Mouse (Mus musculus) MEL (cell line): ENCODE results near the gene Grb10. TPM values are rescaled to one million over a fixed set of nuclear protein-coding genes. Genes with fewer than 3 reads are reported as not detected.

Source experiments
- DNase-seq: peaks from one replicate; pipeline ENCODE4 v3.0.0; 2011; ENCODE audit warnings: low read depth, low spot score
- H3K27ac ChIP-seq: 2 replicates; pipeline ENCODE4 v1.5.1; 2012; ENCODE audit warnings: low read depth, mild to moderate bottlenecking, control low read depth, low read length, moderate library complexity; ENCODE audit not compliant: control insufficient read depth
- H3K27me3 ChIP-seq, 2 experiments: fragments of 150-350 bp in 1 of 2; sonication (generic) in 1 of 2; 2 replicates each; pipeline ENCODE4 v1.6.1; 2012; ENCODE audit warnings: low read length in 2 of 2, mild to moderate bottlenecking in 2 of 2, improper control_type of control experiment in 1 of 2, moderate library complexity in 1 of 2; ENCODE audit not compliant: insufficient read depth in 2 of 2, control insufficient read depth in 1 of 2
- H3K36me3 ChIP-seq, 2 experiments: 2 replicates each; pipeline ENCODE4 v1.6.1; 2012 to 2014; ENCODE audit warnings: low read length in 2 of 2, improper control_type of control experiment in 1 of 2, inconsistent platforms in 1 of 2, mild to moderate bottlenecking in 1 of 2; ENCODE audit not compliant: insufficient read depth in 2 of 2, control insufficient read depth in 1 of 2
- H3K4me1 ChIP-seq, 2 experiments: fragments of 150-350 bp in 1 of 2; sonication (generic) in 1 of 2; 2 replicates each; pipeline ENCODE4 v1.6.1; 2012; ENCODE audit warnings: low read length in 2 of 2, improper control_type of control experiment in 1 of 2, mild to moderate bottlenecking in 1 of 2; ENCODE audit not compliant: insufficient read depth in 2 of 2, control insufficient read depth in 1 of 2
- H3K4me3 ChIP-seq, 2 experiments: fragments of 150-350 bp in 1 of 2; sonication (generic) in 1 of 2; 2 replicates each; pipeline ENCODE4 v1.5.1; 2012; ENCODE audit warnings: low read depth in 2 of 2, low read length in 2 of 2, mild to moderate bottlenecking in 2 of 2, moderate library complexity in 2 of 2, control low read depth in 1 of 2, improper control_type of control experiment in 1 of 2; ENCODE audit not compliant: control insufficient read depth in 1 of 2, insufficient read depth in 1 of 2
- H3K79me2 ChIP-seq: 2 replicates; pipeline ENCODE4 v1.6.1; 2012; ENCODE audit warnings: mild to moderate bottlenecking, low read length, moderate library complexity; ENCODE audit not compliant: control insufficient read depth, poor library complexity, insufficient read depth
- H3K9ac ChIP-seq: 2 replicates; pipeline ENCODE4 v1.6.1; 2012; ENCODE audit warnings: low read depth, mild to moderate bottlenecking, control low read depth, low read length, moderate library complexity; ENCODE audit not compliant: control insufficient read depth, poor library complexity, severe bottlenecking
- H3K9me3 ChIP-seq: fragments of 150-350 bp; sonication (generic); replicated peaks from 2 replicates; pipeline ENCODE4 v1.6.1; 2012; ENCODE audit warnings: mild to moderate bottlenecking, low read length, improper control_type of control experiment, moderate library complexity; ENCODE audit not compliant: insufficient read depth
- CHD2 ChIP-seq: IDR thresholded peaks from 2 replicates; pipeline ENCODE4 v1.6.1; 2011; ENCODE audit warnings: low read length, improper control_type of control experiment
- E2F4 ChIP-seq: IDR thresholded peaks from 2 replicates; pipeline ENCODE4 v1.6.1; 2011; ENCODE audit warnings: low read depth, low read length, improper control_type of control experiment, borderline replicate concordance
- EP300 ChIP-seq, 2 experiments: IDR thresholded peaks; 2 replicates each; pipeline ENCODE4 v1.6.1; 2011; ENCODE audit warnings: improper control_type of control experiment in 2 of 2, low read length in 2 of 2, low read depth in 1 of 2, mild to moderate bottlenecking in 1 of 2
- ETS1 ChIP-seq: IDR thresholded peaks from 2 replicates; pipeline ENCODE4 v1.6.1; 2012; ENCODE audit warnings: low read depth, mild to moderate bottlenecking, inconsistent platforms, low read length, improper control_type of control experiment, moderate library complexity
- GABPA ChIP-seq: IDR thresholded peaks from 2 replicates; pipeline ENCODE4 v1.6.1; 2012; ENCODE audit warnings: low read depth, mild to moderate bottlenecking, inconsistent platforms, low read length, improper control_type of control experiment, moderate library complexity
- GATA1 ChIP-seq: IDR thresholded peaks from 2 replicates; pipeline ENCODE4 v1.6.1; 2011; ENCODE audit warnings: low read depth, low read length, improper control_type of control experiment
- HCFC1 ChIP-seq: IDR thresholded peaks from 2 replicates; pipeline ENCODE4 v1.6.1; 2012; ENCODE audit warnings: low read depth, mild to moderate bottlenecking, inconsistent platforms, low read length, improper control_type of control experiment, moderate library complexity
- JUND ChIP-seq: IDR thresholded peaks from 2 replicates; pipeline ENCODE4 v1.6.1; 2011; ENCODE audit warnings: low read depth, mild to moderate bottlenecking, improper control_type of control experiment, low read length
- KAT2A ChIP-seq: conservative IDR thresholded peaks from 2 replicates; pipeline ENCODE4 v1.6.1; 2012; ENCODE audit warnings: low read depth, low read length, improper control_type of control experiment, inconsistent platforms
- MAFK ChIP-seq: IDR thresholded peaks from 2 replicates; pipeline ENCODE4 v1.6.1; 2011; ENCODE audit warnings: low read depth, mild to moderate bottlenecking, low read length, improper control_type of control experiment, borderline replicate concordance
- MEF2A ChIP-seq: IDR thresholded peaks from 2 replicates; pipeline ENCODE4 v1.6.1; 2014; ENCODE audit warnings: low read depth, mild to moderate bottlenecking, inconsistent platforms, low read length, improper control_type of control experiment; ENCODE audit not compliant: poor library complexity, insufficient replicate concordance, severe bottlenecking; ENCODE audit errors: extremely low read depth
- NELFE ChIP-seq: IDR thresholded peaks from 2 replicates; pipeline ENCODE4 v1.6.1; 2011; ENCODE audit warnings: low read depth, low read length, improper control_type of control experiment
- POLR2A ChIP-seq, 2 experiments: IDR thresholded peaks; 2 replicates each; pipeline ENCODE4 v1.6.1; 2011 to 2012; ENCODE audit warnings: low read length in 2 of 2, mild to moderate bottlenecking in 2 of 2, control low read depth in 1 of 2, improper control_type of control experiment in 1 of 2, low read depth in 1 of 2, moderate library complexity in 1 of 2; ENCODE audit not compliant: control insufficient read depth in 1 of 2, insufficient read depth in 1 of 2, poor library complexity in 1 of 2
- POLR2AphosphoS5 ChIP-seq: IDR thresholded peaks from 2 replicates; pipeline ENCODE4 v1.6.1; 2012; ENCODE audit warnings: low read depth, borderline replicate concordance, mild to moderate bottlenecking, inconsistent platforms, low read length, moderate library complexity, mixed read lengths
- SMC3 ChIP-seq: IDR thresholded peaks from 2 replicates; pipeline ENCODE4 v1.6.1; 2011; ENCODE audit warnings: low read depth, low read length, improper control_type of control experiment
- TAL1 ChIP-seq: IDR thresholded peaks from 2 replicates; pipeline ENCODE4 v1.6.1; 2012; ENCODE audit warnings: mild to moderate bottlenecking, inconsistent platforms, low read length, moderate library complexity, mixed read lengths
- TCF12 ChIP-seq: IDR thresholded peaks from 2 replicates; pipeline ENCODE4 v1.6.1; 2014; ENCODE audit warnings: low read depth, mild to moderate bottlenecking, inconsistent platforms, low read length, improper control_type of control experiment, moderate library complexity
- USF1 ChIP-seq: IDR thresholded peaks from 2 replicates; pipeline ENCODE4 v1.6.1; 2014; ENCODE audit warnings: low read depth, mild to moderate bottlenecking, inconsistent platforms, low read length, improper control_type of control experiment, moderate library complexity
- ZKSCAN1 ChIP-seq: IDR thresholded peaks from 2 replicates; pipeline ENCODE4 v1.6.1; 2012; ENCODE audit warnings: low read depth, mild to moderate bottlenecking, inconsistent platforms, low read length, improper control_type of control experiment, moderate library complexity
- polyA plus RNA-seq, 2 experiments: library from polyadenylated mRNA; stranded (reverse) in 1 of 2; unstranded in 1 of 2; fragments of >175 nt in 1 of 2; fragments of >200 nt in 1 of 2; gene quantifications; 2 replicates each; pipeline versions ENCODE4 v1.2.1 to v1.2.4; 2012; ENCODE audit warnings: low replicate concordance in 2 of 2, low read depth in 1 of 2; ENCODE audit not compliant: insufficient read length in 2 of 2, insufficient read depth in 1 of 2, missing spikeins in 1 of 2
- total RNA-seq: library from RNA; depleted of rRNA; stranded (reverse); fragments of 300-350 nt; gene quantifications from 2 replicates; pipeline ENCODE4 v1.2.3, GENCODE M21; 2012

Grb10 gene
- total and polyA plus RNA-seq, 3 experiments: not detected

DNA sequence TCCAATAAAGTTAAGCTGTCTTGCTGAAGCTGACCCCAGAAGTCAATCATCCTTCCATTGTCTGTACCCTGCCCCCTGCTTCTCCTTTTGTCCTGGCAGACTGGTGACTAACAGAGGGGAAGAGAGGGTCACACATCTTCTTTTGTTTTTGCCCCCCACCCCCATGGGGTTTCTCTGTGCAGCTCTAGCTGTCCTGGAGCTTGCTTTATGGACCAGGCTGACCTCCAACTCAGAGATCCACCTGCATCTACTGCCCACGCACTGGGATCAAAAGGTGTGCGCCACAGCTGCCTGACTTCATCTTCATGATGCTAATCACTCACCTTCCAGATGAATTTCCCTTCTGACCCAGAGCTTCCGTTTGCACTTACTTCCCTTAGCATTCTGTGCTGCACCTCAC is 114.6 kb downstream of the Grb10 start:
- TF ChIP-seq KAT2A (no peak), SMC3 (no peak), GABPA (no peak), POLR2A (IDR thresholded peaks at IDR 0.05; ENCODE audit: control insufficient read depth in 1 of 2, insufficient read depth in 1 of 2, low read depth in 1 of 2, low read length in 2 of 2, poor library complexity in 1 of 2) (no peak), E2F4 (no peak), POLR2AphosphoS5 (no peak), NELFE (no peak), ETS1 (no peak), JUND (no peak), HCFC1 (no peak), CHD2 (no peak), USF1 (no peak), EP300 (IDR thresholded peaks at IDR 0.05; ENCODE audit: low read depth in 1 of 2, low read length in 2 of 2) (no peak), ZKSCAN1 (no peak), TCF12 (no peak), TAL1 (no peak), MEF2A (no peak), MAFK (no peak)
- Histone ChIP-seq H3K4me3 (no peak overlapping the region), H3K4me1 (peaks cover 0 to 7% of the 10 kb centered on the region in 2 experiments; a peak in 2 of 4 replicates), H3K27me3 (peaks cover 0 to 5% of the 10 kb centered on the region in 2 experiments; a peak in 2 of 4 replicates), H3K79me2 (no peaks in the 10 kb centered on the region), H3K9ac (no peak overlapping the region), H3K9me3 (no peaks in the 10 kb centered on the region), H3K36me3 (peaks cover 0 to 6% of the 10 kb centered on the region in 2 experiments; a peak in 2 of 4 replicates), H3K27ac (no peak overlapping the region)
- DNase-seq: no peak

DNA sequence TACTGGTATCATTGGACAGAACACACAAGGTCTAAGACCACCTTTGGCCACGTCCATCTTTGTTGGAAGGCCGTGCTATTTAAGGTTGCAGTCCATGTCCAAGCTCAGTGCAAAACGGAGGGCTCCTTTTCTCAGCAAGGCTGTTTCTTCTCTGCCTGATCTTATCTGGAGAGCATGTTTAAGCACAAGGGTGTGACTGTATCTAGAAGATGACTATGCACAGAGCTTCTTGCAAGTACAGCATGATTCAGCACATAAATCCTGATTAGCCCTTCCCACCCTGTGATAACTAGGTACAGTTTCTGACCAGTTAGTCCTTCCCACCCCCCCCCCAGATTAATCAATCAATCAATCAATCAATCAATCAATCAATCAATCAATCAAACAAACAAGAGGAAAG is 115.1 kb downstream of the Grb10 start:
- TF ChIP-seq POLR2A (IDR thresholded peaks at IDR 0.05; ENCODE audit: control insufficient read depth in 1 of 2, insufficient read depth in 1 of 2, low read depth in 1 of 2, low read length in 2 of 2, poor library complexity in 1 of 2) (no peak), GATA1 (peak; percentile 35; the same call in 1 of the 2 replicates), KAT2A (no peak)
- peak; percentile 16 for DNase-seq
- Histone ChIP-seq H3K27ac (no peak overlapping the region), H3K4me3 (no peak overlapping the region), H3K79me2 (no peaks in the 10 kb centered on the region), H3K27me3 (peaks cover 0 to 5% of the 10 kb centered on the region in 2 experiments; a peak in 2 of 4 replicates), H3K36me3 (peaks cover 0 to 6% of the 10 kb centered on the region in 2 experiments; a peak in 2 of 4 replicates), H3K9ac (no peak overlapping the region), H3K9me3 (no peaks in the 10 kb centered on the region), H3K4me1 (peaks cover 0 to 7% of the 10 kb centered on the region in 2 experiments; a peak in 2 of 4 replicates)
